Mouse (Mus musculus) Patski (cell line): ENCODE results near the gene Sorcs2. TPM values are rescaled to one million over a fixed set of nuclear protein-coding genes. Genes with fewer than 3 reads are reported as not detected.

Source experiments
- ATAC-seq: fragments of 100-300 bp; one replicate; pipeline ENCODE4 v1.8.0; 2021
- CTCF ChIA-PET: fragments of 350-600 bp; sonication (Branson Sonifier 250); formaldehyde crosslinking; loops from one replicate; lab custom pipeline; 2022; ENCODE audit warnings: inconsistent platforms; lab: Charles Lee
- POLR2A ChIA-PET: fragments of 350-600 bp; sonication (Branson Sonifier 250); formaldehyde crosslinking; loops from one replicate; lab custom pipeline; 2022; ENCODE audit warnings: antibody characterized with exemption, inconsistent platforms; lab: Charles Lee
- DNase-seq: peaks from one replicate; pipeline ENCODE4 v3.0.0-alpha.2; 2011; ENCODE audit warnings: low read depth, low spot score
- H3K27me3 ChIP-seq: fragments of 371-371 bp; one replicate; pipeline ENCODE4 v1.5.1; 2021
- CTCF ChIP-seq: fragments of 100-300 bp; IDR thresholded peaks from one replicate; pipeline ENCODE4 v1.5.1; 2021
- in situ Hi-C: fragments of 300-500 bp; cut with MboI; formaldehyde crosslinking; loops from 3 replicates; pipeline ENCODE4 v1.11.1; 2018; ENCODE audit warnings: low pct_unique_long_range_greater_than_20kb, mixed read lengths
- polyA plus RNA-seq: library from polyadenylated mRNA; unstranded; gene quantifications from one replicate; pipeline ENCODE4 v1.2.3, GENCODE M21; 2021

The Sorcs2 gene
- polyA plus RNA-seq = 9.9 TPM

DNA sequence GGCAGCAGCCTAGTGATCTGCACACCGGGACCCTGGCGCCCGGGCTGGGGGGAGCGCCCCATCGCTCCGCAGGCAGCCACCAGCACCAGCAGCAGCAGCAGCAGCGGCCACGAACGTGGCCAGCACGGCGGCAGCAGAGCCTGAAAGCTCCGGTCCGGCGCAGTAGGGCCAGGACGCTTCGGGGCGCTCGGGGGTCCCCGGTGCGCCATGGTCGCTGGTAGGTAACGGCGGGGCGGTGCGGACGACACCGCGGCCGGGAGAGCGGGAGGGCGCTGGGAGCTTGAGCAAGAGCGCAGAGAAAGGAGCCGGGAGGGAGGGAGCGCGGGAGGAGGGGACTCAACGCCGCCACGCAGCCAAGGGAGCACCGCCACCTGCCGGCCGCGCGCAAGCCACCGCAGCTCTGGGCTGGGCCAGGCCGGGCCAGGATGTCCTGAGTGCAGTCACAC lies at the start of gene Sorcs2:
TSS of gene Sorcs2 (minus strand) at position 303 of the 446 bp plus-strand sequence.
- ChIA-PET CTCF (interaction anchor here (0.9 to 3.9 kb wide), 10 partner anchors 54 to 373 kb away, joined by 3 to 35 read pairs (median 3); no protein-coding TSS in a partner anchor), POLR2A (no interaction called here)
- peaks cover 6% of the 10 kb centered on the region for H3K27me3 ChIP-seq
- ATAC-seq (peak; percentile 68), DNase-seq (no peak)
- TF ChIP-seq CTCF = no peak
- in situ Hi-C loops = loop anchor here (5.0 kb wide), 2 partner anchors 76 to 251 kb away; no protein-coding TSS in a partner anchor

GRCm38 (mm10) chr5:36446166-36446890 lies 48.4 kb upstream of the Sorcs2 start:
- in situ Hi-C loops = no loop called here
- peaks cover 7% of the 10 kb centered on the region for H3K27me3 ChIP-seq
- ChIA-PET POLR2A (no interaction called here), CTCF (interaction anchor here (1.9 kb wide), 1 partner anchor 15 kb away, joined by 6 read pairs; no protein-coding TSS in a partner anchor)
- TF ChIP-seq CTCF = no peak
- ATAC-seq = no peak
- no peak for DNase-seq

- ChIA-PET CTCF (no interaction called here), POLR2A (no interaction called here)
- TF ChIP-seq CTCF = no peak
- in situ Hi-C loops = no loop called here
- H3K27me3 ChIP-seq = peaks cover 7% of the 10 kb centered on the region
- DNase-seq (no peak), ATAC-seq (no peak)
These were observed 47.1 kb upstream of the Sorcs2 start for GRCm38 (mm10) chr5:36445028-36445427.

DNA sequence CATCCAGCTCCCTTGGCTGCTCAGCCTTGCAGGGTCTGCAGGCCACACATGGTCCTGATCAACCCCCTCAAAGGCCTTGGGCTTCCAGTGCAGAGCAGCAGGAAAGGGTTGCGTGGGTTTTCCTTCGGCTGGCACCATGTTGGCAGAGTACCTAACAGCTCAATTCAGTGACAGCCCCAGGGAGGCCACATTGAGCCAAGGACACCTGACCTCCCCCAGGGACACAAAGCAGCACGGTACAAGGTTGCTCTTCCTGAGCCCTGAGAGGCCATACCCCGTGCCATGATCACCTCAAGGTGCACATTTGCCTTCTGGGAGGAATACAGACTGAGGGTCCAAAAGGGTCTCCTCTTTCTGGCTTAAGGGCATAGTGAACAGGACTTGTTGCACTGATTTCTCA lies 46.7 kb upstream of the Sorcs2 start:
- ChIA-PET CTCF (no interaction called here), POLR2A (no interaction called here)
- TF ChIP-seq CTCF = no peak
- ATAC-seq = no peak
- in situ Hi-C loops = no loop called here
- no peak for DNase-seq
- H3K27me3 ChIP-seq = peaks cover 7% of the 10 kb centered on the region

- no peak for TF ChIP-seq CTCF
- in situ Hi-C loops = no loop called here
- no peak for ATAC-seq
- CTCF ChIA-PET = interaction anchor here (1.6 kb wide), 1 partner anchor 121 kb away, joined by 4 read pairs; no protein-coding TSS in a partner anchor
- DNase-seq = no peak
- POLR2A ChIA-PET = no interaction called here
- peaks cover 7% of the 10 kb centered on the region for H3K27me3 ChIP-seq
These were observed 42.8 kb upstream of the Sorcs2 start for GRCm38 (mm10) chr5:36440741-36441140.

DNA sequence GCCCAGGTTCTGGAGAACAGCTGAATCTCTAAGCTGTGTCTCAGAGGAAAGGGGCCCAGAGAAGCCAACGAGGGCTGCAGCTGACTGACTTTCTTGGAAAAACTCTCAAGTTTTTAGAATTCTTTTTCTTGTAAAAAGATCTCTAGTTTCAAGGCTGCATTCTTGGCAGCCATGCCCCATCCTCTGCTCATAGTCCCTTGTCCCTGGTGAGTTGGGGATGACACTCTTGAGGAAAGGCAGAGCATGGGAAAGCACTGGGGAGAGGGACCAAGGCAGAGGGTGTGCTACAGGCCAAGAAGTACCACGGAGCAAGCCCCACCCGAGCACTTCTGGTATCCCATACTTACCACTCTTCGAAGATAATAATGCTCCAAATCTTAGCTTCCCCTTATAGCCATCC lies 38.9 kb upstream of the Sorcs2 start:
- in situ Hi-C loops = no loop called here
- no peak for ATAC-seq
- TF ChIP-seq CTCF = no peak
- CTCF ChIA-PET = no interaction called here
- POLR2A ChIA-PET = interaction anchor here (0.8 kb wide), 1 partner anchor 212 kb away, joined by 3 read pairs; no protein-coding TSS in a partner anchor
- DNase-seq = no peak
- H3K27me3 ChIP-seq = no peaks in the 10 kb centered on the region

DNA sequence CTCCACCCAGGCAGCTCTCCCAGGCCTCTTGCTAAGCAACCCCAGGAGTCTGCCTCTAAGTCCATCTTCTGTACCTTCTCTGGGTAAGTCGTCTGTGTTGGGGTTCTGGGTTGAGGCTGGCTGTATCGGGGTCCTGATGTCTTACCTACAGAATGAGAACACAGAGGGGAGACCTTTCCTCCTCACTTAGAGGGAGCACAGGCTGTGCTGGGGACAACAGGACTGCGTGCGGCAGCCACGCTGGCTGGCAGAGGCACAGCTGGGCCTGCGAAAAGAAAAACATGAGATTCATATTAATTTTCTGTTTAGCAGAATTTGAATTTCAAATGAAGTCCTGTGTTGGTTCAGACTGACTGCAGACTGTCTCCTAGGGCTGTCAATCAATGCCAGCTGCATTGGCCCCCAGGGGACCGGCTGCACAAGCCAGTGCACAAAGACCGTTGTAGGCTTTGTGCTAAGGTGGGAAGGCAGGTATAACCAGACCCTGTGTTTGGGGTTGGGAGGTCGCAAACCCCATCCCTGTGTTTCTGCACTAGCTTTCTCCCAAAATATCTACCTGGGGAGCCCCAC lies 36.5 kb upstream of the Sorcs2 start:
- CTCF ChIA-PET = no interaction called here
- POLR2A ChIA-PET = no interaction called here
- in situ Hi-C loops = no loop called here
- ATAC-seq (no peak), DNase-seq (no peak)
- H3K27me3 ChIP-seq = no peaks in the 10 kb centered on the region
- TF ChIP-seq CTCF = no peak

DNA sequence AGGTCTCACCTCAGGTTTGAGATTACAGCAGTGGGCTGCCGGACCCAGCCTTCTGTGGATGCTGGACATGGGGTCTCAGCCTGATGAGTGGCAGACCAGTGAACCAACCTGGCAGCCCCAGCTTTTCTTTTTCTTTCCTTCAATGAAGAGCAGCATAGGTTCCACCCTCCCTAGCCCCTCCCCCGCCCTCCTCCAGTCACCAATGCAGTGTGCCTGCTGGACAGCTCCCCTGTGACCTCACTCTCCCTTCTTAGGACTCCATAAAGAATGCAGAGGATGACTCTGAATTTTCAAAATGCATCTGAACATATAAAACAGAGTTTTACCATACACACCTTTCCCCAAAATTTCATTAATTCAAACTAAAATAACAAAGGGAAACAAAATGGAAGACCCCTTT lies 33.8 kb upstream of the Sorcs2 start:
- DNase-seq (no peak), ATAC-seq (no peak)
- TF ChIP-seq CTCF = no peak
- in situ Hi-C loops = no loop called here
- POLR2A ChIA-PET = no interaction called here
- H3K27me3 ChIP-seq = no peaks in the 10 kb centered on the region
- CTCF ChIA-PET = no interaction called here

DNA sequence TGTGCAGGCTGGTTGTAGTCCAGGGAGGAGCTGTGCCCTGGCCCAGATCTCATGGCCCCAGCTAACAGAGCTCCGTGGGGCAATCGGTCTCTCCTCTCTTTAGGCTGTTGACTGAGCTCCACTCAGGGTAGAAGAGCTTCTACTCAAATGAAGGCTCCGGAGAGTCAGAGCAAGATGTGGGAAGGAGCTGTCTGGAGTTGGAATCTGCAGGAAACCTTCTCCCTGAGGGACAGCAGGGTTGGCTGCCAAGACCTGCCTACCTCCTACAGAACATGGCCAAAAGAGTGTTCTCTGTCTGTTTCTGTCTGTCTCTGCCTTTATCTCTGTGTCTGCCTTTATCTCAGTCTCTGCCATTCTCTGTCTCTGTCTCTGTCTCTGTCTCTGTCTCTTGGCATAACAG lies 31.6 kb upstream of the Sorcs2 start:
- H3K27me3 ChIP-seq = no peaks in the 10 kb centered on the region
- ChIA-PET CTCF (interaction anchor here (0.9 kb wide), 1 partner anchor 12 kb away, joined by 3 read pairs; no protein-coding TSS in a partner anchor), POLR2A (no interaction called here)
- ATAC-seq (no peak), DNase-seq (no peak)
- in situ Hi-C loops = no loop called here
- TF ChIP-seq CTCF = no peak

DNA sequence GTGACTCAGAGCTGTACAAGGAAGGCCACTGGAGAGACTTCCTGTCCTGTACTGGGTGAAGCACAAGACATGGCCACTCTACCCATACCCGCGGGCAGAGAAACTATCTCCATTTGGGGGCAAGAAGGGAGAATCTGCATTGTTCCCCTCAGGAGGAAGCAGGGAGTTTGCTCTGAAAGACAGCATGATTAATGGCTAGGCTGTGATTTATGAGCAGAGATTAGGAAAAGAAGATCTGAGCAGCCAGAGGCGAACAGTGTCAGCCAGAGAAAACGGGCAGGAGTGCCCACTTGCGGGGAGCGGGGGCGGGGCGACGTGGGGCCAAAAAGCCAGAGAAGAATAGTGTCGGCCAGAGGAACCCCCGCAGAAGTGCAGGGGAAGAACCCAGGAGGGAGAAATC lies 29.9 kb upstream of the Sorcs2 start:
- no peaks in the 10 kb centered on the region for H3K27me3 ChIP-seq
- CTCF ChIA-PET = interaction anchor here (1.1 kb wide), 1 partner anchor 12 kb away, joined by 3 read pairs; no protein-coding TSS in a partner anchor
- in situ Hi-C loops = no loop called here
- TF ChIP-seq CTCF = no peak
- DNase-seq (no peak), ATAC-seq (no peak)
- POLR2A ChIA-PET = no interaction called here

- no peaks in the 10 kb centered on the region for H3K27me3 ChIP-seq
- ATAC-seq (no peak), DNase-seq (no peak)
- no peak for TF ChIP-seq CTCF
- POLR2A ChIA-PET = no interaction called here
- in situ Hi-C loops = no loop called here
- CTCF ChIA-PET = interaction anchor here (1.4 kb wide), 1 partner anchor 10 kb away, joined by 3 read pairs; no protein-coding TSS in a partner anchor
These were observed 28.5 kb upstream of the Sorcs2 start for GRCm38 (mm10) chr5:36426404-36426803.
